Mouse (Mus musculus) lung, postnatal 0 days (tissue): ENCODE measurements around the gene Tnfrsf19. TPM values are rescaled to one million over a fixed set of nuclear protein-coding genes. Genes with fewer than 3 reads are reported as not detected.

Experiments
- ATAC-seq: fragments of 200-750 bp; cut with Nextera tagmentation; 2 replicates; pipeline ENCODE4 v1.8.0; 2017; ENCODE audit warnings: moderate library complexity
- DNase-seq: peaks from one replicate; pipeline ENCODE4 v3.0.0-alpha.2; 2016; ENCODE audit warnings: low spot score
- H3K27ac ChIP-seq: fragments of 300-500 bp; sonication (generic); 2 replicates; pipeline ENCODE4 v1.5.1; 2014; ENCODE audit warnings: antibody characterized with exemption, mild to moderate bottlenecking, low read length, mixed read lengths
- H3K27me3 ChIP-seq: fragments of 300-500 bp; sonication (generic); replicated peaks from 2 replicates; pipeline ENCODE4 v1.6.1; 2014; ENCODE audit warnings: low read length, mixed read lengths; ENCODE audit not compliant: insufficient read depth
- H3K36me3 ChIP-seq: fragments of 300-500 bp; sonication (generic); 2 replicates; pipeline ENCODE4 v1.6.1; 2014; ENCODE audit warnings: low read length, mixed read lengths; ENCODE audit not compliant: insufficient read depth
- H3K4me1 ChIP-seq: fragments of 300-500 bp; sonication (generic); 2 replicates; pipeline ENCODE4 v1.6.1; 2014; ENCODE audit warnings: antibody characterized with exemption, low read depth, low read length, mixed read lengths; ENCODE audit not compliant: insufficient read depth
- H3K4me2 ChIP-seq: fragments of 300-500 bp; sonication (generic); replicated peaks from 2 replicates; pipeline ENCODE4 v1.6.1; 2014; ENCODE audit warnings: low read depth, mild to moderate bottlenecking, low read length, moderate library complexity, mixed read lengths
- H3K4me3 ChIP-seq: fragments of 300-500 bp; sonication (generic); 2 replicates; pipeline ENCODE4 v1.5.1; 2014; ENCODE audit warnings: low read depth, low read length
- H3K9ac ChIP-seq: fragments of 300-500 bp; sonication (generic); replicated peaks from 2 replicates; pipeline ENCODE4 v1.6.1; 2014; ENCODE audit warnings: low read depth, mild to moderate bottlenecking
- H3K9me3 ChIP-seq: fragments of 300-500 bp; sonication (generic); 2 replicates; pipeline ENCODE4 v1.6.1; 2016; ENCODE audit warnings: low read length, mixed read lengths
- CTCF ChIP-seq: IDR thresholded peaks from 2 replicates; pipeline ENCODE4 v1.5.1; 2016; ENCODE audit warnings: antibody characterized with exemption, mild to moderate bottlenecking
- EP300 ChIP-seq: IDR thresholded peaks from 2 replicates; pipeline ENCODE4 v1.6.1; 2016; ENCODE audit warnings: antibody characterized with exemption, mild to moderate bottlenecking, control low read depth
- WGBS: fragments of 180-500 bp; shearing (Covaris S2); extraction: QIAGEN DNeasy Blood & Tissue Kit; methylation state at CpG from one replicate; pipeline ENCODE4 v1.1.7; 2014; 5-methylcytosine and 5-hydroxymethylcytosine counted together
- polyA plus RNA-seq: library from polyadenylated mRNA; unstranded; fragments of >200 nt; fragmentation: Nextera tagmentation; extraction: Ambion mirVana; gene quantifications from 2 replicates; pipeline ENCODE4 v1.2.1, GENCODE M21; 2015

Gene Tnfrsf19
- polyA plus RNA-seq, 1 experiment from 2014 or later = 35.0 TPM

DNA sequence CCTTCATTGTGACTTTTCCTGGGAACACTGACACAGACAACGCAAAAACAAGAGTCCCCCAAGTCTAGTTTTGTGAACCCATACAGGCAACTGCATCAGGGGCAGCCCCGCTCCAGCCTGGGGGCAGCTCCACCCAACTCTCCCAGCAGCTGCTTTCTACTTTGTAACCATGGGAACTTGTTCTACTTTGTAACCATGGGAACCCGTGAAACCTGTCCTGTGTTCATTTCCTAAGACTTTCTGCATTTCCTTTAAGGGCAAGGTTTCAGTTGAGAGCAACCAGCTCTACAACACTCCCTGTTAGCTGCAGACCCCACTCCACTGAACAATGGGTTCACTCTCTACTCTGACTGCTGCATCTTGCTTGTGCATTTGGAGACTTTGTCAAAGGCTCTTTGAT, 15.4 kb upstream of the Tnfrsf19 start:
- 41% methylated on average over 3 of the region's 3 CpGs for WGBS

DNA sequence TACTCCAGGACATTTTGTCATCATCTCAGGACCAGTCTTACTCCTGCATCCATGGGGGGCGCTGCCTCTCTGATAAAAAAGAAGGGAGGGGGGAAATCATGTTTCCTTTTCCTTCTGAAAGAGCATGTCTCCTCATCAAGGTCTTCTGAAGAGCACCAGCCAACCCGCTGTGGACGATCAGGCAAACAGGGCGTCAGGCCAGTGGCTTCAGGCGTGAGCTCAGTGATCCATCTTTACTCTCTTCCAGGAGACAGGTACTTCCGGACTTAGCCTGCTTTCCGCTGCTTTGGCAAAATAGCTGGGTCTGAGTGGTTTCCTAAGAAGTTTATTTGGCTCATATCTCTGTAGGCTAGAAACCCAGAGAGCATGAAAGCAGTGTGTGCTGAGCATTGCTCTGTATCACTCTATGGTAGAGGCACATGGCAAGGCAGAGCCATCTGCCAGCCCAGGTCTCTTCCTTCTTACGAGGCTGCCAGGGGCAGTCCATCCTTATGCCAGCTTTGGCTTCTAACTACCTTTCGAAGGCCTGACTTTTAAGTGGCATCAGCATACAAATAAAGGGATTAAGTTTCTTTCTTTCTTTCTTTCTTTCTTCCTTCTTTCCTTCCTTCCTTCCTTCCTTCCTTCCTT, 13.1 kb upstream of the Tnfrsf19 start:
- Histone ChIP-seq H3K9me3 (no peaks in the 10 kb centered on the region), H3K9ac (no peak overlapping the region), H3K27me3 (no peaks in the 10 kb centered on the region), H3K4me1 (peaks cover 8% of the 10 kb centered on the region; the same call in 1 of the 2 replicates), H3K27ac (no peak overlapping the region), H3K4me2 (no peak overlapping the region), H3K4me3 (no peak overlapping the region), H3K36me3 (no peaks in the 10 kb centered on the region)
- 0 out of 2 replicates have a peak, but pooled peaks have one; percentile 8 for ATAC-seq
- no peak for DNase-seq
- TF ChIP-seq CTCF = no peak
- no peak for TF ChIP-seq EP300
- WGBS = 61% methylated on average over 9 of the region's 9 CpGs

More for the DNA sequence above, 15.4 kb upstream of the Tnfrsf19 start:
- TF ChIP-seq EP300 (no peak), CTCF (no peak)
- Histone ChIP-seq H3K4me2 (no peak overlapping the region), H3K9me3 (no peaks in the 10 kb centered on the region), H3K27ac (no peak overlapping the region), H3K4me1 (peaks cover 4% of the 10 kb centered on the region; the same call in 1 of the 2 replicates), H3K4me3 (no peak overlapping the region), H3K27me3 (no peaks in the 10 kb centered on the region), H3K9ac (no peak overlapping the region), H3K36me3 (no peaks in the 10 kb centered on the region)
- DNase-seq (peak; percentile 33), ATAC-seq (no peak)

DNA sequence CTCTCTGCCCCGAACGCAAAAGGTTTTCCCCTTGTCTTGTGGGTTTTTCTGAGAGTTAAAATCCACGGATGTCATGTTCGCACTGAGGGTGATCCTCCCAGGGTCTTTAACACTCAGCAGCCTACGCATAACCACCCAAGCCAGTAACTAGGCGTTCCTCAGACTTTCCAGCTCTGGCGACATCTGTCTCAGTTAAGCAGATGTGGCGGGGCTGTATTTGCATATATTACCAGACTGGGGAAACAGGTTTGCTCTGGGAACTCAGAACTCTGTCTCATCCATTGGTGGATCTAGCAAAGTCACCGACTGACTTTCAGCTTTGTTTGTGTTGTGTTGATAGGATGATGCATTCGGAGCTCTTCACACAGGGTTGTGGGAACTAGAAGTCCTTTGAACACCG, 10.7 kb upstream of the Tnfrsf19 start:
- 6% methylated on average over 11 of the region's 11 CpGs for WGBS
- peak overlapping the region; percentile 43 for H3K4me2 ChIP-seq
- no peak for TF ChIP-seq CTCF
- no peak overlapping the region for H3K4me3 ChIP-seq
- ATAC-seq (no peak), DNase-seq (peak; percentile 31)
- no peaks in the 10 kb centered on the region for H3K27me3 ChIP-seq
- H3K9ac ChIP-seq = no peak overlapping the region
- no peaks in the 10 kb centered on the region for H3K36me3 ChIP-seq
- H3K9me3 ChIP-seq = no peaks in the 10 kb centered on the region
- H3K27ac ChIP-seq = no peak overlapping the region
- peaks cover 8% of the 10 kb centered on the region; the same call in 1 of the 2 replicates for H3K4me1 ChIP-seq

DNA sequence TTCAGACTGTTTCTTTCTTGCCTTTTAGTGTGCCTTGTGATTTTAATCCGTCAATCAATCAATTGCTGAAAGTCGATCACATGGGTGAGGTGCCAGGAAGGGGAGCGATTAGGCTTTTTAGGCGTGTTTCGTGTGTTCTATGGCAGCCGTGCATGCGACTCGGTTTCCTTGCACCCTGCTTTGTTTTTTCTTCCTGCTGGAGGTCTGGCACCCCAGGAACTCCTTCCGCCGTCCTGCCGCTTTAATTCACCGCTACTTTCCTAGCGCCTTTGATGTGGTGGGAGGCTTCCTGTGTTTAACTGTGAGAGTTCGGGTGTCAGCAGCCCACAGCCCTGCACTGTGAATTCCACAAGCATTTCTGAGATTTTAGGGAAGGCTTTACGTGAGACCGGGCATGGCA, 10.2 kb upstream of the Tnfrsf19 start:
- H3K4me3 ChIP-seq = peak overlapping the region; percentile 10; the same call in 1 of the 2 replicates
- H3K27ac ChIP-seq = no peak overlapping the region
- 2% methylated on average over 16 of the region's 16 CpGs for WGBS
- H3K4me1 ChIP-seq = peaks cover 8% of the 10 kb centered on the region; the same call in 1 of the 2 replicates
- H3K4me2 ChIP-seq = peak overlapping the region; percentile 43
- H3K27me3 ChIP-seq = no peaks in the 10 kb centered on the region
- H3K9me3 ChIP-seq = no peaks in the 10 kb centered on the region
- H3K36me3 ChIP-seq = no peaks in the 10 kb centered on the region
- no peak for ATAC-seq
- DNase-seq = no peak
- TF ChIP-seq CTCF (no peak), EP300 (no peak)
- H3K9ac ChIP-seq = no peak overlapping the region

DNA sequence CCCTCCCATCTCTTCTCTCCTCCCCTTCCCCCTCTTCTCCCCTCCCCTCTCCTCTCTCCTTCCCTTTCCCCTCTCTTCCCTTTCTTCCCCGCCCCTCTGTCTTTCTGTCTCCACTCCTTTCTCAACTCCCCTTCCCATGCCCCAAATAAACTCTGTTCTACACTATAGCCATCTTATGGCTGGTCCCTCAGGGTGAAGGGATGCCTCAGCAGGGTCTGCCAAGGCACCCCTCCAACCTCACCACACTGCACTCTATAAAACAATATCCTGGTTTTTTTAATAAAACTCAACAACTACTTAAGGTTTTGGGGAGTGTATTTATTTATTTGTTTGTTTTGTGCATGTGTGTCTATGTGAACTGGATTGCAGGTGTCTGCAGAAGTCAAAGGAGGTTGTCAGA, 9.6 kb upstream of the Tnfrsf19 start:
- Histone ChIP-seq H3K4me1 (peaks cover 8% of the 10 kb centered on the region; the same call in 1 of the 2 replicates), H3K27ac (no peak overlapping the region), H3K4me2 (peak overlapping the region; percentile 43; the same call in 1 of the 2 replicates), H3K9me3 (no peaks in the 10 kb centered on the region), H3K27me3 (no peaks in the 10 kb centered on the region), H3K36me3 (no peaks in the 10 kb centered on the region), H3K4me3 (no peak overlapping the region), H3K9ac (no peak overlapping the region)
- ATAC-seq = no peak
- no peak for DNase-seq
- TF ChIP-seq CTCF (no peak), EP300 (no peak)
- 50% methylated on average over 1 of the region's 1 CpGs for WGBS

DNA sequence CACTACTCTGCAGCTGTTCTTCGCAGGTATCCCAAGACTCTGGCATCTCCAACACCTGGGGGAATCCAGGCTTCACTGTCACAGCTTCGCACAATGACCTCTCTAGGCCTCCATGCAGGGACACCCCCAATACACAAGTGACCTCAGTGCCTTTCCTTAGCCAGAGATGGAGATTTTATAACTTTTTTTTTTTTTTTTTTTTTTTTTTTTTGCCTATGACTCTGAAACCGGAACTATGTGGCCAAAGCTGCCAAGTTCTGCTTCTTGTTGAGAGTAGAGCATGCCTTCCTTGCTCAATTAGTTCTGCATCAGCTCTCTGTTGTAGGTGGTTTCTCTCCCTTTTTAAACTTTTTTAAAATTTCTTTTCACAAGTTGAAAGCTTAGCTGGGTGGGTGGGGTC, 5.9 kb upstream of the Tnfrsf19 start:
- H3K4me1 ChIP-seq = peaks cover 12% of the 10 kb centered on the region; the same call in 1 of the 2 replicates

More for the DNA sequence above, 5.9 kb upstream of the Tnfrsf19 start:
- TF ChIP-seq EP300 (no peak), CTCF (no peak)
- WGBS = 92% methylated on average over 3 of the region's 3 CpGs
- Histone ChIP-seq H3K4me3 (no peak overlapping the region), H3K9ac (no peak overlapping the region), H3K27ac (no peak overlapping the region), H3K9me3 (no peaks in the 10 kb centered on the region), H3K4me2 (no peak overlapping the region), H3K27me3 (no peaks in the 10 kb centered on the region), H3K36me3 (no peaks in the 10 kb centered on the region)
- DNase-seq (no peak), ATAC-seq (no peak)
